In the genomic region with DNA sequence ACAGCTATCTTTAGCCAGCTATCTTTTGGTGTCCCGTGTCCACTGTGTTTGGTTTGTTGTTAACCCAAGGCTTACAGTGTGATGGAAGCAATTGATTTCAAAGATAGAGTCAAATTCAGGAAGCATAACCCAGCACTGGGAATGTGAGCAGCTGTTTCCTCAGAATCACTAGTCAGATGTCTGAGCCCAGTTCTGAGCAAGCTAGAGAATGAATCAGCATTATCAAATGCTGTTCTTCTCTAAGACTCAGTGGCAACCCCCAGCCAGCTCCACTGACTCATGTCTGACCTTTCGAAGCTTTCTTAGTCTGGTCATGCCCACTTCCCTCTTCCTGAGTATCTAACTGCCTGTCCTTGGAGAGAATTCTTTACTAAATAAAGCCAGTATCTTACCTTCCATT, we compare ENCODE assay signal across 13 mouse cellular contexts. TPM values are rescaled to one million over a fixed set of nuclear protein-coding genes. Genes with fewer than 3 reads are reported as not detected.
DNase-seq lines count a peak whose midpoint lies in the region; ATAC-seq and TF ChIP-seq lines count a peak whose summit lies in the region.
"Had no signal": no experiment of that assay in that cellular context is flagged by ENCODE, and none has a peak within 500 bp of the region (broad histone marks: within the 10 kb centered on the region; RNA-seq: fewer than 3 reads in every experiment).

No protein-coding gene starts in this region.

- ATAC-seq in common myeloid progenitor, adult 5-6 weeks (replicated peaks; ENCODE audit: low read depth, poor library complexity, severe bottlenecking): peak; percentile 95
- peak; percentile 81 for ATAC-seq in megakaryocyte, adult 5-6 weeks (ENCODE audit: poor library complexity, severe bottlenecking)
- ATAC-seq in hindbrain, embryonic 16.5 days: no peak
- no peak for ATAC-seq in hindbrain, postnatal 0 days
- ATAC-seq: activated CD4-positive, CD25-positive, alpha-beta regulatory T cell, adult 4 months had no signal

- H3K27ac ChIP-seq in hindbrain, embryonic 16.5 days (ENCODE audit: low read depth, low read length): no peak overlapping the region
- H3K27ac ChIP-seq in hindbrain, postnatal 0 days: no peak overlapping the region

- H3K27me3 ChIP-seq in hindbrain, embryonic 16.5 days (replicated peaks; ENCODE audit: control insufficient read depth, insufficient read depth, low read length): no peaks in the 10 kb centered on the region
- H3K27me3 ChIP-seq in hindbrain, postnatal 0 days (ENCODE audit: insufficient read depth, low read length): no peaks in the 10 kb centered on the region

- no peak for TF ChIP-seq CTCF in hindbrain, postnatal 0 days (IDR thresholded peaks at IDR 0.05; ENCODE audit: low read depth)

- intact Hi-C loops in left cerebral cortex, postnatal 10 days (cut with DNase I): loop anchor here (5.0 kb wide), 2 partner anchors 66 to 144 kb away; no protein-coding TSS in a partner anchor

- no peaks in the 10 kb centered on the region for H3K4me1 ChIP-seq in hindbrain, embryonic 16.5 days (ENCODE audit: control insufficient read depth, insufficient read depth, low read depth, low read length)
- H3K4me1 ChIP-seq in hindbrain, postnatal 0 days (ENCODE audit: insufficient read depth, low read length): no peaks in the 10 kb centered on the region
- H3K4me1 ChIP-seq: forebrain, embryonic 10.5 days had no signal

- no peak overlapping the region for H3K9ac ChIP-seq in hindbrain, embryonic 16.5 days (ENCODE audit: low read depth, low read length)
- no peak overlapping the region for H3K9ac ChIP-seq in hindbrain, postnatal 0 days (replicated peaks; ENCODE audit: low read length)

- peaks cover 15% of the 10 kb centered on the region for H3K36me3 ChIP-seq in hindbrain, embryonic 16.5 days (ENCODE audit: control insufficient read depth, insufficient read depth, low read length)
- H3K36me3 ChIP-seq in hindbrain, postnatal 0 days (ENCODE audit: insufficient read depth, low read length): peaks cover 21% of the 10 kb centered on the region

- peak; percentile 53 for DNase-seq in left cerebral cortex, adult 11 months (ENCODE audit: low spot score)
- DNase-seq in left cerebral cortex, postnatal 10 days (ENCODE audit: extremely low spot score in 1 of 2, low spot score in 2 of 2): no peak
- peak; percentile 44 for DNase-seq in MEL-GATA-1-ER (ENCODE audit: extremely low read depth, low read depth)
- no peak for DNase-seq in cerebellum, postnatal 14 days
- no peak for DNase-seq in hindbrain, postnatal 0 days (ENCODE audit: low spot score)
- DNase-seq: kidney, adult 11 months; lung, adult 2 months; thymus, postnatal 14 days had no signal

- 59% methylated on average over 2 of the region's 2 CpGs for WGBS in hindbrain, embryonic 16.5 days
- WGBS in hindbrain, postnatal 0 days: 50% methylated on average over 2 of the region's 2 CpGs

- no peak overlapping the region for H3K4me2 ChIP-seq in hindbrain, embryonic 16.5 days (ENCODE audit: low read length)
- H3K4me2 ChIP-seq in hindbrain, postnatal 0 days (ENCODE audit: low read depth, low read length): no peak overlapping the region

- H3K9me3 ChIP-seq in hindbrain, embryonic 16.5 days (ENCODE audit: control insufficient read depth, low read length): no peaks in the 10 kb centered on the region
- H3K9me3 ChIP-seq in hindbrain, postnatal 0 days (ENCODE audit: low read length): no peaks in the 10 kb centered on the region
- H3K9me3 ChIP-seq: forebrain, embryonic 10.5 days had no signal

- no peak overlapping the region for H3K4me3 ChIP-seq in hindbrain, embryonic 16.5 days (ENCODE audit: low read length)
- H3K4me3 ChIP-seq in hindbrain, postnatal 0 days (ENCODE audit: low read length): no peak overlapping the region
- H3K4me3 ChIP-seq: forebrain, embryonic 10.5 days had no signal

RNA-seq across cellular contexts. Expression of gene Myo5c, which starts 35.5 kb away (rescaled TPM):
- 1 to 10 TPM; 1.3 to 1.4 TPM for total RNA-seq in left cerebral cortex, postnatal 10 days (2021)
- total RNA-seq in common myeloid progenitor, adult 5-6 weeks (2017): 0.63 and 1.1 TPM in 2 replicates
- total RNA-seq in megakaryocyte, adult 5-6 weeks (2015): not detected in 2 replicates
- total RNA-seq in megakaryocyte, adult 5-6 weeks (2017): not detected in 2 replicates
- polyA plus RNA-seq in hindbrain, embryonic 16.5 days (2015; fragmentation: Nextera tagmentation; extraction: Ambion mirVana): 0.41 and 0.51 TPM in 2 replicates
- 0.26 and 0.75 TPM in 2 replicates for total RNA-seq in hindbrain, postnatal 0 days (2014; rRNA removed)
- polyA plus RNA-seq in hindbrain, postnatal 0 days (2015; fragmentation: Nextera tagmentation; extraction: Ambion mirVana): 0.30 and 0.44 TPM in 2 replicates
- polyA plus RNA-seq: activated CD4-positive, CD25-positive, alpha-beta regulatory T cell, adult 4 months had no signal

Comparison
In these comparisons a context has a peak if more than half of its experiments do, and no peak if none do; other contexts are left out.
1. DNase-seq: peak in left cerebral cortex, adult 11 months (single experiment) and MEL-GATA-1-ER (single experiment); none in left cerebral cortex, postnatal 10 days (0 of 2), cerebellum, postnatal 14 days (0 of 2) and hindbrain, postnatal 0 days (single experiment).
2. ATAC-seq: peak in common myeloid progenitor, adult 5-6 weeks (single experiment) and megakaryocyte, adult 5-6 weeks (single experiment); none in hindbrain, embryonic 16.5 days (single experiment) and hindbrain, postnatal 0 days (single experiment).